Mouse (Mus musculus): ENCODE results near the gene Prss50. TPM values are rescaled to one million over a fixed set of nuclear protein-coding genes. Genes with fewer than 3 reads are reported as not detected.

Gene Prss50
- polyA plus RNA-seq, 1 experiment from 2014 or later, result 43.0 TPM

- WGBS, result 56% methylated on average over 12 of the region's 12 CpGs
- H3K36me3 ChIP-seq (ENCODE audit: control insufficient read depth, insufficient read depth, low read length), result no peaks in the 10 kb centered on the region
- no peaks in the 10 kb centered on the region for H3K27me3 ChIP-seq (replicated peaks; ENCODE audit: control insufficient read depth, insufficient read depth, low read length)
- no peak overlapping the region for H3K9ac ChIP-seq (ENCODE audit: low read depth, low read length)
- ATAC-seq (replicated peaks; ENCODE audit: low FRiP score) (no peak), DNase-seq (ENCODE audit: low spot score) (no peak)
- H3K4me1 ChIP-seq (replicated peaks; ENCODE audit: control insufficient read depth, insufficient read depth, low read length), result peaks cover 24% of the 10 kb centered on the region
- no peaks in the 10 kb centered on the region for H3K9me3 ChIP-seq (ENCODE audit: control insufficient read depth, low read length)
- H3K27ac ChIP-seq (ENCODE audit: low read depth, low read length), result no peak overlapping the region; the same call in none of the 2 replicates
- H3K4me2 ChIP-seq, result no peak overlapping the region
- H3K4me3 ChIP-seq (ENCODE audit: low read depth, low read length), result no peak overlapping the region
Observed at GRCm38 (mm10) chr9:110891077-110891828, 33.5 kb downstream of the Prss50 start.

GRCm38 (mm10) chr9:110892552-110892951 lies 34.8 kb downstream of the Prss50 start:
- 79% methylated on average over 3 of the region's 3 CpGs for WGBS
- Histone ChIP-seq H3K4me3 (ENCODE audit: low read depth, low read length) (no peak overlapping the region), H3K9me3 (ENCODE audit: control insufficient read depth, low read length) (no peaks in the 10 kb centered on the region), H3K4me2 (no peak overlapping the region), H3K27me3 (replicated peaks; ENCODE audit: control insufficient read depth, insufficient read depth, low read length) (no peaks in the 10 kb centered on the region), H3K9ac (ENCODE audit: low read depth, low read length) (no peak overlapping the region), H3K36me3 (ENCODE audit: control insufficient read depth, insufficient read depth, low read length) (no peaks in the 10 kb centered on the region), H3K4me1 (replicated peaks; ENCODE audit: control insufficient read depth, insufficient read depth, low read length) (peaks cover 28% of the 10 kb centered on the region), H3K27ac (ENCODE audit: low read depth, low read length) (no peak overlapping the region)
- no peak for DNase-seq (ENCODE audit: low spot score)
- no peak for ATAC-seq (replicated peaks; ENCODE audit: low FRiP score)

- Histone ChIP-seq H3K9ac (ENCODE audit: low read depth, low read length) (no peak overlapping the region), H3K4me1 (replicated peaks; ENCODE audit: control insufficient read depth, insufficient read depth, low read length) (peaks cover 28% of the 10 kb centered on the region), H3K9me3 (ENCODE audit: control insufficient read depth, low read length) (no peaks in the 10 kb centered on the region), H3K27ac (ENCODE audit: low read depth, low read length) (no peak overlapping the region), H3K27me3 (replicated peaks; ENCODE audit: control insufficient read depth, insufficient read depth, low read length) (no peaks in the 10 kb centered on the region), H3K4me3 (ENCODE audit: low read depth, low read length) (no peak overlapping the region), H3K4me2 (no peak overlapping the region), H3K36me3 (ENCODE audit: control insufficient read depth, insufficient read depth, low read length) (no peaks in the 10 kb centered on the region)
- no peak for DNase-seq (ENCODE audit: low spot score)
- no peak for ATAC-seq (replicated peaks; ENCODE audit: low FRiP score)
- 64% methylated on average over 10 of the region's 10 CpGs for whole genome bisulfite sequencing
Observed at GRCm38 (mm10) chr9:110893429-110893828, 35.7 kb downstream of the Prss50 start.

- no peak overlapping the region for H3K27ac ChIP-seq (ENCODE audit: low read depth, low read length)
- ATAC-seq (replicated peaks; ENCODE audit: low FRiP score) (no peak; the same call in 1 of the 2 replicates), DNase-seq (ENCODE audit: low spot score) (no peak)
- H3K4me2 ChIP-seq, result no peak overlapping the region
- H3K9me3 ChIP-seq (ENCODE audit: control insufficient read depth, low read length), result no peaks in the 10 kb centered on the region
- H3K27me3 ChIP-seq (replicated peaks; ENCODE audit: control insufficient read depth, insufficient read depth, low read length), result no peaks in the 10 kb centered on the region
- H3K36me3 ChIP-seq (ENCODE audit: control insufficient read depth, insufficient read depth, low read length), result no peaks in the 10 kb centered on the region
- H3K4me1 ChIP-seq (replicated peaks; ENCODE audit: control insufficient read depth, insufficient read depth, low read length), result peaks cover 16% of the 10 kb centered on the region
- H3K9ac ChIP-seq (ENCODE audit: low read depth, low read length), result no peak overlapping the region
- H3K4me3 ChIP-seq (ENCODE audit: low read depth, low read length), result no peak overlapping the region
- 50% methylated on average over 5 of the region's 5 CpGs for WGBS
Observed at GRCm38 (mm10) chr9:110895507-110895906, 37.7 kb downstream of the Prss50 start.

- Histone ChIP-seq H3K36me3 (ENCODE audit: control insufficient read depth, insufficient read depth, low read length) (no peaks in the 10 kb centered on the region), H3K27me3 (replicated peaks; ENCODE audit: control insufficient read depth, insufficient read depth, low read length) (no peaks in the 10 kb centered on the region), H3K4me3 (ENCODE audit: low read depth, low read length) (no peak overlapping the region), H3K9ac (ENCODE audit: low read depth, low read length) (no peak overlapping the region), H3K4me1 (replicated peaks; ENCODE audit: control insufficient read depth, insufficient read depth, low read length) (peaks cover 11% of the 10 kb centered on the region), H3K9me3 (ENCODE audit: control insufficient read depth, low read length) (no peaks in the 10 kb centered on the region), H3K4me2 (peak overlapping the region; percentile 1; the same call in 1 of the 2 replicates), H3K27ac (ENCODE audit: low read depth, low read length) (no peak overlapping the region)
- 33% methylated on average over 7 of the region's 7 CpGs for WGBS
- ATAC-seq (replicated peaks; ENCODE audit: low FRiP score) (no peak), DNase-seq (ENCODE audit: low spot score) (no peak)
Observed at GRCm38 (mm10) chr9:110895994-110896393, 38.2 kb downstream of the Prss50 start.

- H3K4me3 ChIP-seq (ENCODE audit: low read depth, low read length), result no peak overlapping the region
- ATAC-seq (replicated peaks; ENCODE audit: low FRiP score), result no peak; the same call in 1 of the 2 replicates
Observed at GRCm38 (mm10) chr9:110896595-110896994, 38.8 kb downstream of the Prss50 start.

GRCm38 (mm10) chr9:110899451-110900008 lies 41.8 kb downstream of the Prss50 start:
- no peak overlapping the region for H3K9ac ChIP-seq (ENCODE audit: low read depth, low read length)
- WGBS, result 66% methylated on average over 10 of the region's 10 CpGs
- H3K9me3 ChIP-seq (ENCODE audit: control insufficient read depth, low read length), result no peaks in the 10 kb centered on the region
- H3K36me3 ChIP-seq (ENCODE audit: control insufficient read depth, insufficient read depth, low read length), result no peaks in the 10 kb centered on the region
- DNase-seq (ENCODE audit: low spot score), result no peak
- H3K4me2 ChIP-seq, result no peak overlapping the region
- no peaks in the 10 kb centered on the region for H3K27me3 ChIP-seq (replicated peaks; ENCODE audit: control insufficient read depth, insufficient read depth, low read length)
- no peak overlapping the region for H3K27ac ChIP-seq (ENCODE audit: low read depth, low read length)
- no peak overlapping the region for H3K4me3 ChIP-seq (ENCODE audit: low read depth, low read length)
- no peak for ATAC-seq (replicated peaks; ENCODE audit: low FRiP score)
- peaks cover 6% of the 10 kb centered on the region for H3K4me1 ChIP-seq (replicated peaks; ENCODE audit: control insufficient read depth, insufficient read depth, low read length)

More at GRCm38 (mm10) chr9:110896595-110896994, 38.8 kb downstream of the Prss50 start:
- no peaks in the 10 kb centered on the region for H3K36me3 ChIP-seq (ENCODE audit: control insufficient read depth, insufficient read depth, low read length)
- no peak for DNase-seq (ENCODE audit: low spot score)
- no peak overlapping the region for H3K9ac ChIP-seq (ENCODE audit: low read depth, low read length)
- H3K4me1 ChIP-seq (replicated peaks; ENCODE audit: control insufficient read depth, insufficient read depth, low read length), result peaks cover 6% of the 10 kb centered on the region
- H3K27me3 ChIP-seq (replicated peaks; ENCODE audit: control insufficient read depth, insufficient read depth, low read length), result no peaks in the 10 kb centered on the region
- WGBS, result 6% methylated on average over 6 of the region's 6 CpGs
- H3K4me2 ChIP-seq, result peak overlapping the region; percentile 1; the same call in 1 of the 2 replicates
- no peaks in the 10 kb centered on the region for H3K9me3 ChIP-seq (ENCODE audit: control insufficient read depth, low read length)
- H3K27ac ChIP-seq (ENCODE audit: low read depth, low read length), result no peak overlapping the region

GRCm38 (mm10) chr9:110901204-110901603 lies 43.4 kb downstream of the Prss50 start:
- 83% methylated on average over 6 of the region's 6 CpGs for WGBS
- Histone ChIP-seq H3K9me3 (ENCODE audit: control insufficient read depth, low read length) (no peaks in the 10 kb centered on the region), H3K4me3 (ENCODE audit: low read depth, low read length) (no peak overlapping the region), H3K4me2 (no peak overlapping the region), H3K27ac (ENCODE audit: low read depth, low read length) (no peak overlapping the region), H3K27me3 (replicated peaks; ENCODE audit: control insufficient read depth, insufficient read depth, low read length) (no peaks in the 10 kb centered on the region), H3K36me3 (ENCODE audit: control insufficient read depth, insufficient read depth, low read length) (no peaks in the 10 kb centered on the region), H3K9ac (ENCODE audit: low read depth, low read length) (no peak overlapping the region), H3K4me1 (replicated peaks; ENCODE audit: control insufficient read depth, insufficient read depth, low read length) (peaks cover 4% of the 10 kb centered on the region)
- ATAC-seq (replicated peaks; ENCODE audit: low FRiP score) (no peak), DNase-seq (ENCODE audit: low spot score) (no peak)

- H3K9ac ChIP-seq (ENCODE audit: low read depth, low read length), result no peak overlapping the region
- H3K4me2 ChIP-seq, result no peak overlapping the region
- ATAC-seq (replicated peaks; ENCODE audit: low FRiP score) (no peak), DNase-seq (ENCODE audit: low spot score) (no peak)
- H3K27ac ChIP-seq (ENCODE audit: low read depth, low read length), result no peak overlapping the region
- no peaks in the 10 kb centered on the region for H3K4me1 ChIP-seq (replicated peaks; ENCODE audit: control insufficient read depth, insufficient read depth, low read length)
- no peak overlapping the region for H3K4me3 ChIP-seq (ENCODE audit: low read depth, low read length)
- 85% methylated on average over 4 of the region's 4 CpGs for WGBS
- H3K36me3 ChIP-seq (ENCODE audit: control insufficient read depth, insufficient read depth, low read length), result no peaks in the 10 kb centered on the region
- H3K9me3 ChIP-seq (ENCODE audit: control insufficient read depth, low read length), result no peaks in the 10 kb centered on the region
- H3K27me3 ChIP-seq (replicated peaks; ENCODE audit: control insufficient read depth, insufficient read depth, low read length), result no peaks in the 10 kb centered on the region
Observed at GRCm38 (mm10) chr9:110902271-110902670, 44.5 kb downstream of the Prss50 start.

Data from liver, embryonic 11.5 days (tissue).